Mouse (Mus musculus) megakaryocyte, embryonic 14.5 days (primary cell): ENCODE measurements around the gene Sec24d.

Experiments used
- FLI1 ChIP-seq: IDR thresholded peaks from 2 replicates; pipeline ENCODE4 v1.6.1; 2012; ENCODE audit warnings: low read length, inconsistent platforms, mixed read lengths
- GATA1 ChIP-seq: IDR thresholded peaks from 3 replicates; pipeline ENCODE4 v1.6.1; 2012; ENCODE audit warnings: mixed read lengths, low read length, inconsistent platforms, borderline replicate concordance

DNA sequence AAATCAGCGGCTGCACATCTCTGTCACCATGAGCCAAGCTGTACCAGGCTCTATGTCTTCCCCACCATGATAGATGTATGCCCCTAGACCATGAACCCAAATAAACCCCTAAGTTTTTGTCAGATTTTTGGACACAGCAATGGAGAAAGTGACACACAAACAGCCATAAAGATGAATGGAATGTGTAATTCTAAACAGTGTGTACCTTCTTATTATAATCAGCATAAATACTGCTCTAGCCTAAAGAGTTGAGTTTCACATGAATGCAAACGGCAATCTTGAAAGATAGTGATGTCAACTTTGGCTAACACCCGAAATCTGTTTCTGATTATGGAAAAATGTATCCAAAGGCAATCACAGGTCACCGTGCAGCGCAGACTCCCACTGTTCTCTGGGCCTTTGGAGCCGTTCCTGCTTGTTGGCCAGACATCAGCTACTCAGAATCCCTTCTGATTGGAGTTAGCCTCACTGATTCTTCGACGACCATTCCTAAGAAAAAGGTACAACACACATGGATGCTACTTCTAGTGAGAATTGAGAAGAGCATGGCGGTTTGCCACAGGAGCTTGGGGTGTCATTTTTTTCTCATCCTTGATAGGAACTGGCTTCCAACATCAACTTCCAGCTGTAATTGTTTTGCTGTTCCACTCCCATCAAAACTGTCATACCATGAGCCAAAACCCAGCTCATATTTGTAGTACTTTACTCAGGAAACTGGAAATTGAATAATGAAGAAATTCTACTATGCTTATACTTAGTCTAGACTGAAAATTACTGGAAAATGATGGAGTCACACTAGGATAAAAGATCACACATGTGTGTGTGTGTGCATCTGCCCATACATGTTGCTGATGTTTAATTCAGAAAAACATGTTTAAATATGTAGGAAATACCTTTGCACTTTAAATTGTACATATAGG is 130.6 kb downstream of the Sec24d start:
- TF ChIP-seq GATA1 (no peak), FLI1 (no peak)
